Mouse (Mus musculus) right cerebral cortex, postnatal 10 days (tissue): Measurements from ENCODE around the gene Slc27a1.
"Not testable (repeated sequence)": the region's sequence is repeated elsewhere in the genome, so short reads cannot be mapped to it uniquely, and the experiment has no call there.

Source experiments
- DNase-seq, 2 experiments: peaks; one replicate each; pipeline ENCODE4 v3.0.0; 2021; ENCODE audit warnings: low spot score in 2 of 2

The Slc27a1 gene

GRCm38 (mm10) chr8:71568387-71568937 lies at the start of gene Slc27a1:
Slc27a1 (plus strand) TSS chr8:71568882.
- DNase-seq: peak; percentile 87 to 89

- peak in 1 of 2 experiments; percentile 67 for DNase-seq
Measured at GRCm38 (mm10) chr8:71519037-71519825, 49.5 kb upstream of the Slc27a1 start.

GRCm38 (mm10) chr8:71521634-71522033 lies 47.0 kb upstream of the Slc27a1 start:
- DNase-seq: peak; percentile 89 to 93

GRCm38 (mm10) chr8:71525226-71526050 lies 43.2 kb upstream of the Slc27a1 start, which contains the start of gene Ccdc194:
Ccdc194 (minus strand) TSS chr8:71525711.
- DNase-seq: no peak

- no peak for DNase-seq
Measured at GRCm38 (mm10) chr8:71526272-71526671, 42.4 kb upstream of the Slc27a1 start.

GRCm38 (mm10) chr8:71527162-71527870 lies 41.4 kb upstream of the Slc27a1 start:
- DNase-seq: no peak

- no peak for DNase-seq
Measured at GRCm38 (mm10) chr8:71528362-71529073, 40.2 kb upstream of the Slc27a1 start.

GRCm38 (mm10) chr8:71530735-71531467 lies 37.8 kb upstream of the Slc27a1 start:
- DNase-seq: not testable (repeated sequence)

- no peak for DNase-seq
Measured at GRCm38 (mm10) chr8:71534263-71534810, 34.3 kb upstream of the Slc27a1 start.

- no peak for DNase-seq
Measured at GRCm38 (mm10) chr8:71535663-71536062, 33.0 kb upstream of the Slc27a1 start.

GRCm38 (mm10) chr8:71537028-71537867 lies 31.4 kb upstream of the Slc27a1 start, which contains the start of gene Bst2:
Bst2 (minus strand) TSS chr8:71537456.
- peak; percentile 63 to 66 for DNase-seq

GRCm38 (mm10) chr8:71542632-71543343 lies 25.9 kb upstream of the Slc27a1 start, which contains the start of gene Mvb12a:
Mvb12a (plus strand) TSS chr8:71542922.
- DNase-seq: peak; percentile 98 to 99

GRCm38 (mm10) chr8:71543755-71544154 lies 24.9 kb upstream of the Slc27a1 start:
- DNase-seq: no peak

GRCm38 (mm10) chr8:71545053-71545452 lies 23.6 kb upstream of the Slc27a1 start:
- no peak for DNase-seq

- DNase-seq: no peak
Measured at GRCm38 (mm10) chr8:71547590-71547989, 21.1 kb upstream of the Slc27a1 start.

GRCm38 (mm10) chr8:71550754-71551153 lies 17.9 kb upstream of the Slc27a1 start:
- DNase-seq: no peak

GRCm38 (mm10) chr8:71552770-71553169 lies 15.9 kb upstream of the Slc27a1 start:
- DNase-seq: no peak

- DNase-seq: no peak
Measured at GRCm38 (mm10) chr8:71554001-71554400, 14.7 kb upstream of the Slc27a1 start.
